ENCODE assay signal across 1 mouse cellular context in the genomic region with DNA sequence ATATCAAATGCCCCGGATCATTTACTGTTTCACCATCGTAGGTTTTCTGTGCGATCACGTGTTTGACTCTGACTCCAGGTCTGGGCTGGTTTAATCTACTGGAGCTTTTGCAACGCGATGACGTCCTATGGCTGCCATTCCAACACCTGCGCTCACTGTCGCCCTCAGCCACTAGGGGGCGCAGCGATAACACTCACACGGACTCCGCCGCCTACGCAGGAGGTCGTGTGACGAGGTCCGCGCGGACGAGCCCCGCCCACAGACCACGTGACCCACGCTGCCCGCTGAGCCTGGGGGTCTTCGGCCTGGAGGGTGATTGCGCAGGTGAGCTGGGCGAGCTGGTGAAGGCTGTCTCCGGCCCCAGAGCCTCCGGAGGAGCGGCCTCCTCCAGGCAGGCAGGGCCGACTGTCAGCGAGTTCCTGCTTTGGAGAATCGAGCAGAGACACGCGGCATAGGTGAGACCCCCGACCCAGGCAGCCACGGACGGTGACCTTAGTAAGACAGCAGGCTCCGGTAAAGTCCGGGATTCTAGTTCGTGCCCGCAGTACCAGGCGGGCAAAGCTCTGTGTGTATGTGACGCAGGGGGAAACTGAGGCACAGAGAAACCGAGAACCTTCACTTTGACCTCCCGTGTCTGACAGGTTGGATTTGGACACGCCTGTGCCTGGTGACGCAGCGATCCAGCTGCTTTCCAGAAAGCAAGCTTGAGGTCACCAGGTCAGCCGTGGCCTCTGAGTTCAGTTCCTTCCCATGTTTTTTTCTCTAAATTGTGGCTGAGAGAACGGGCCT.
TF ChIP-seq lines count a peak whose summit lies in the region.

A gene (plus strand): TSS at position 120 of the 789 bp plus-strand sequence.

TF ChIP-seq in CH12.LX, 34 proteins besides CTCF, POLR2A, EP300 and RAD21 (continued from another document):
- TF ChIP-seq MAZ (IDR thresholded peaks at IDR 0.05; ENCODE audit: low read depth, low read length): no peak; the same call in 1 of the 2 replicates
- no peak for TF ChIP-seq ZNF384 (IDR thresholded peaks at IDR 0.05; ENCODE audit: low read depth, low read length)
- TF ChIP-seq ZKSCAN1 (IDR thresholded peaks at IDR 0.05; ENCODE audit: borderline replicate concordance, low read depth, low read length): no peak
- no peak for TF ChIP-seq MAFK (IDR thresholded peaks at IDR 0.05; ENCODE audit: insufficient replicate concordance, low read length)
- peak; percentile 52 for TF ChIP-seq SMC3 (IDR thresholded peaks at IDR 0.05; ENCODE audit: low read depth, low read length)
- no peak for TF ChIP-seq POLR2AphosphoS2 (IDR thresholded peaks at IDR 0.05; ENCODE audit: low read depth, low read length)
- peak; percentile 68; the same call in 1 of the 2 replicates for TF ChIP-seq MEF2A (IDR thresholded peaks at IDR 0.05; ENCODE audit: borderline replicate concordance, low read depth, low read length)
- peak; percentile 94 for TF ChIP-seq BHLHE40 (IDR thresholded peaks at IDR 0.05; ENCODE audit: low read depth, low read length)
- TF ChIP-seq CHD2 (IDR thresholded peaks at IDR 0.05; ENCODE audit: low read length): no peak
- TF ChIP-seq RCOR1 (conservative IDR thresholded peaks at IDR 0.05; ENCODE audit: low read depth, low read length): no peak; the same call in 1 of the 2 replicates
- no peak for TF ChIP-seq GABPA (IDR thresholded peaks at IDR 0.05; ENCODE audit: insufficient replicate concordance, low read depth, low read length)
- no peak for TF ChIP-seq E2F4 (IDR thresholded peaks at IDR 0.05; ENCODE audit: insufficient replicate concordance, low read depth, low read length)
- no peak; the same call in 1 of the 2 replicates for TF ChIP-seq TBP (conservative IDR thresholded peaks at IDR 0.05; ENCODE audit: low read depth, low read length)
- peak; percentile 68 for TF ChIP-seq NRF1 (IDR thresholded peaks at IDR 0.05; ENCODE audit: low read depth, low read length)
- peak; percentile 94 for TF ChIP-seq MXI1 (IDR thresholded peaks at IDR 0.05; ENCODE audit: low read depth, low read length)
- TF ChIP-seq NELFE (IDR thresholded peaks at IDR 0.05; ENCODE audit: low read depth, low read length): peak; percentile 49; the same call in 1 of the 2 replicates
- TF ChIP-seq CHD1 (IDR thresholded peaks at IDR 0.05; ENCODE audit: low read depth, low read length): no peak
- TF ChIP-seq SIN3A (IDR thresholded peaks at IDR 0.05; ENCODE audit: low read length): peak; percentile 74
- TF ChIP-seq ZC3H11A (IDR thresholded peaks at IDR 0.05; ENCODE audit: low read depth, low read length): no peak
- TF ChIP-seq ETS1 (conservative IDR thresholded peaks at IDR 0.05; ENCODE audit: low read depth, low read length): peak; percentile 43; the same call in 1 of the 2 replicates
- peak; percentile 98 for TF ChIP-seq MAX (IDR thresholded peaks at IDR 0.05; ENCODE audit: low read length)
- TF ChIP-seq IRF4 (IDR thresholded peaks at IDR 0.05; ENCODE audit: low read depth, low read length): peak; percentile 55; the same call in 1 of the 2 replicates
